Mouse (Mus musculus): ENCODE measurements around the gene Cfap221. TPM values are rescaled to one million over a fixed set of nuclear protein-coding genes. Genes with fewer than 3 reads are reported as not detected.

Gene Cfap221
- total and polyA plus RNA-seq, 3 experiments, result not detected

- TF ChIP-seq RCOR1 (IDR thresholded peaks at IDR 0.05; ENCODE audit: low read depth, low read length), result no peak
- TF ChIP-seq TBP (IDR thresholded peaks at IDR 0.05; ENCODE audit: low read depth, low read length), result peak; percentile 63; the same call in 1 of the 2 replicates
- TF ChIP-seq BHLHE40 (IDR thresholded peaks at IDR 0.05; ENCODE audit: borderline replicate concordance, low read depth, low read length), result peak; percentile 84; the same call in 1 of the 2 replicates
- no peak for TF ChIP-seq MAZ (IDR thresholded peaks at IDR 0.05; ENCODE audit: low read depth, low read length)
- peak; percentile 26; the same call in 1 of the 2 replicates for TF ChIP-seq MAX (IDR thresholded peaks at IDR 0.05; ENCODE audit: low read length)
- peak; percentile 39; the same call in 1 of the 2 replicates for TF ChIP-seq SIN3A (IDR thresholded peaks at IDR 0.05; ENCODE audit: low read length)
- no peak for TF ChIP-seq ZC3H11A (IDR thresholded peaks at IDR 0.05; ENCODE audit: low read depth, low read length)
- 0 out of 2 replicates have a peak, but pooled peaks have one; percentile 40 for TF ChIP-seq MXI1 (IDR thresholded peaks at IDR 0.05; ENCODE audit: low read depth, low read length)
- H3K27me3 ChIP-seq (ENCODE audit: control insufficient read depth in 1 of 2, insufficient read depth in 2 of 2, low read length in 2 of 2), result no peaks in the 10 kb centered on the region
- H3K79me2 ChIP-seq (ENCODE audit: control insufficient read depth, insufficient read depth, low read length, poor library complexity), result no peaks in the 10 kb centered on the region
- peak overlapping the region; percentile 3 to 49; a peak in 3 of 4 replicates for H3K4me3 ChIP-seq (ENCODE audit: control insufficient read depth in 1 of 2, insufficient read depth in 1 of 2, low read depth in 2 of 2, low read length in 2 of 2)
- H3K36me3 ChIP-seq (ENCODE audit: control insufficient read depth in 1 of 2, insufficient read depth in 2 of 2, low read length in 2 of 2), result no peaks in the 10 kb centered on the region
- no peaks in the 10 kb centered on the region for H3K9me3 ChIP-seq (replicated peaks; ENCODE audit: insufficient read depth, low read length)
- H3K4me1 ChIP-seq (ENCODE audit: control insufficient read depth in 1 of 2, insufficient read depth in 2 of 2, low read length in 2 of 2), result peaks cover 0 to 4% of the 10 kb centered on the region in 2 experiments; a peak in 1 of 4 replicates
- DNase-seq (ENCODE audit: low read depth, low spot score), result peak; percentile 78
- H3K27ac ChIP-seq (ENCODE audit: control insufficient read depth, low read depth, low read length), result no peak overlapping the region
- H3K9ac ChIP-seq (ENCODE audit: control insufficient read depth, low read depth, low read length, poor library complexity, severe bottlenecking), result no peak overlapping the region
Observed at GRCm38 (mm10) chr1:120020322-120020897, 23.4 kb upstream of the Cfap221 start.

GRCm38 (mm10) chr1:120019428-120019827 is 22.4 kb upstream of the Cfap221 start:
- H3K27me3 ChIP-seq (ENCODE audit: control insufficient read depth in 1 of 2, insufficient read depth in 2 of 2, low read length in 2 of 2), result no peaks in the 10 kb centered on the region
- H3K27ac ChIP-seq (ENCODE audit: control insufficient read depth, low read depth, low read length), result no peak overlapping the region
- TF ChIP-seq NRF1 (IDR thresholded peaks at IDR 0.05; ENCODE audit: insufficient read depth, low read depth, low read length, poor library complexity, severe bottlenecking) (peak; percentile 34; the same call in 1 of the 2 replicates), USF1 (IDR thresholded peaks at IDR 0.05; ENCODE audit: low read depth, low read length) (no peak)
- no peaks in the 10 kb centered on the region for H3K79me2 ChIP-seq (ENCODE audit: control insufficient read depth, insufficient read depth, low read length, poor library complexity)
- H3K4me3 ChIP-seq (ENCODE audit: control insufficient read depth in 1 of 2, insufficient read depth in 1 of 2, low read depth in 2 of 2, low read length in 2 of 2), result peak overlapping the region; percentile 49 to 59
- H3K36me3 ChIP-seq (ENCODE audit: control insufficient read depth in 1 of 2, insufficient read depth in 2 of 2, low read length in 2 of 2), result no peaks in the 10 kb centered on the region
- H3K4me1 ChIP-seq (ENCODE audit: control insufficient read depth in 1 of 2, insufficient read depth in 2 of 2, low read length in 2 of 2), result peaks cover 0 to 4% of the 10 kb centered on the region in 2 experiments; a peak in 1 of 4 replicates
- DNase-seq (ENCODE audit: low read depth, low spot score), result peak; percentile 69
- H3K9ac ChIP-seq (ENCODE audit: control insufficient read depth, low read depth, low read length, poor library complexity, severe bottlenecking), result peak overlapping the region; percentile 48
- no peaks in the 10 kb centered on the region for H3K9me3 ChIP-seq (replicated peaks; ENCODE audit: insufficient read depth, low read length)

- Histone ChIP-seq H3K36me3 (ENCODE audit: control insufficient read depth in 1 of 2, insufficient read depth in 2 of 2, low read length in 2 of 2) (no peaks in the 10 kb centered on the region), H3K9me3 (replicated peaks; ENCODE audit: insufficient read depth, low read length) (no peaks in the 10 kb centered on the region), H3K4me1 (ENCODE audit: control insufficient read depth in 1 of 2, insufficient read depth in 2 of 2, low read length in 2 of 2) (peaks cover 0 to 4% of the 10 kb centered on the region in 2 experiments; a peak in 1 of 4 replicates), H3K9ac (ENCODE audit: control insufficient read depth, low read depth, low read length, poor library complexity, severe bottlenecking) (no peak overlapping the region; the same call in 1 of the 2 replicates), H3K27me3 (ENCODE audit: control insufficient read depth in 1 of 2, insufficient read depth in 2 of 2, low read length in 2 of 2) (no peaks in the 10 kb centered on the region), H3K4me3 (ENCODE audit: control insufficient read depth in 1 of 2, insufficient read depth in 1 of 2, low read depth in 2 of 2, low read length in 2 of 2) (peak overlapping the region; percentile 43 to 59), H3K79me2 (ENCODE audit: control insufficient read depth, insufficient read depth, low read length, poor library complexity) (no peaks in the 10 kb centered on the region), H3K27ac (ENCODE audit: control insufficient read depth, low read depth, low read length) (no peak overlapping the region)
- peak; percentile 71 for DNase-seq (ENCODE audit: low read depth, low spot score)
- TF ChIP-seq EP300 (IDR thresholded peaks at IDR 0.05; ENCODE audit: low read depth in 1 of 2, low read length in 2 of 2), result no peak
- no peak for TF ChIP-seq ETS1 (IDR thresholded peaks at IDR 0.05; ENCODE audit: low read depth, low read length)
- TF ChIP-seq CTCF (IDR thresholded peaks at IDR 0.05 in 2 of 3, conservative IDR thresholded peaks at IDR 0.05 in 1 of 3; ENCODE audit: control insufficient read depth in 1 of 3, insufficient read depth in 1 of 3, low read depth in 2 of 3, low read length in 3 of 3, poor library complexity in 1 of 3, severe bottlenecking in 1 of 3), result peak; percentile 19 to 51 (median 45); a peak in 5 of 6 replicates
- TF ChIP-seq SIN3A (IDR thresholded peaks at IDR 0.05; ENCODE audit: low read length), result no peak
- TF ChIP-seq TBP (IDR thresholded peaks at IDR 0.05; ENCODE audit: low read depth, low read length), result no peak
- TF ChIP-seq RAD21 (IDR thresholded peaks at IDR 0.05; ENCODE audit: low read depth, low read length), result peak; percentile 38
- TF ChIP-seq USF1 (IDR thresholded peaks at IDR 0.05; ENCODE audit: low read depth, low read length), result peak; percentile 27; the same call in 1 of the 2 replicates
Observed at GRCm38 (mm10) chr1:120018900-120019299, 21.9 kb upstream of the Cfap221 start.

Measured in MEL (cell line).